Mouse (Mus musculus) liver, embryonic 14.5 days (tissue): ENCODE data around the gene Nomo1. TPM values are rescaled to one million over a fixed set of nuclear protein-coding genes. Genes with fewer than 3 reads are reported as not detected.

Source experiments
- ATAC-seq: fragments of 200-750 bp; cut with Nextera tagmentation; 2 replicates; pipeline ENCODE4 v1.8.0; 2017; ENCODE audit warnings: moderate number of reproducible peaks, mild to moderate bottlenecking, moderate library complexity; ENCODE audit not compliant: insufficient read depth
- DNase-seq, 3 experiments: peaks; one replicate each; pipeline ENCODE4 v3.0.0-alpha.2; 2012 to 2013; ENCODE audit warnings: low read depth in 3 of 3, low spot score in 3 of 3
- H3K27ac ChIP-seq: fragments of 300-500 bp; sonication (generic); 2 replicates; pipeline ENCODE4 v1.5.1; 2014; ENCODE audit warnings: moderate library complexity, mild to moderate bottlenecking, control low read depth, inconsistent platforms
- H3K27me3 ChIP-seq: fragments of 300-500 bp; sonication (generic); 2 replicates; pipeline ENCODE4 v1.6.1; 2014; ENCODE audit warnings: mild to moderate bottlenecking, low read length, moderate library complexity; ENCODE audit not compliant: control insufficient read depth, insufficient read depth
- H3K36me3 ChIP-seq: fragments of 300-500 bp; sonication (generic); replicated peaks from 2 replicates; pipeline ENCODE4 v1.6.1; 2014; ENCODE audit warnings: low read depth; ENCODE audit not compliant: control insufficient read depth, insufficient read depth
- H3K4me1 ChIP-seq, 2 experiments: fragments of 200-500 bp in 1 of 2; fragments of 300-500 bp in 1 of 2; sonication (generic) in 1 of 2; replicated peaks; 2 replicates each; pipeline ENCODE4 v1.6.1; 2012 to 2014; ENCODE audit warnings: antibody characterized with exemption in 1 of 2, inconsistent platforms in 1 of 2, low read length in 1 of 2; ENCODE audit not compliant: control insufficient read depth in 2 of 2, insufficient read depth in 2 of 2
- H3K4me2 ChIP-seq: fragments of 300-500 bp; sonication (generic); 2 replicates; pipeline ENCODE4 v1.6.1; 2014; ENCODE audit warnings: low read depth, mild to moderate bottlenecking, control low read depth, moderate library complexity
- H3K4me3 ChIP-seq, 2 experiments: fragments of 200-500 bp in 1 of 2; fragments of 300-500 bp in 1 of 2; sonication (generic) in 1 of 2; 2 replicates each; pipeline ENCODE4 v1.5.1; 2012 to 2014; ENCODE audit warnings: low read depth in 2 of 2, low read length in 2 of 2, mild to moderate bottlenecking in 2 of 2, control low read depth in 1 of 2, inconsistent platforms in 1 of 2, moderate library complexity in 1 of 2; ENCODE audit not compliant: insufficient read depth in 1 of 2
- H3K9ac ChIP-seq: fragments of 300-500 bp; sonication (generic); replicated peaks from 2 replicates; pipeline ENCODE4 v1.6.1; 2014; ENCODE audit warnings: mild to moderate bottlenecking, control low read depth, moderate library complexity
- H3K9me3 ChIP-seq: fragments of 300-500 bp; sonication (generic); 2 replicates; pipeline ENCODE4 v1.6.1; 2016; ENCODE audit warnings: low read length, mixed read lengths; ENCODE audit not compliant: control insufficient read depth
- CTCF ChIP-seq: IDR thresholded peaks from 2 replicates; pipeline ENCODE4 v1.5.1; 2016; ENCODE audit warnings: antibody characterized with exemption, low read depth, control low read depth
- EP300 ChIP-seq: IDR thresholded peaks from 2 replicates; pipeline ENCODE4 v1.6.1; 2016; ENCODE audit warnings: antibody characterized with exemption, low read depth
- WGBS: fragments of 180-500 bp; shearing (Covaris S2); extraction: QIAGEN DNeasy Blood & Tissue Kit; methylation state at CpG from one replicate; pipeline ENCODE4 v1.1.7; 2014; ENCODE audit not compliant: insufficient replicate concordance; 5-methylcytosine and 5-hydroxymethylcytosine counted together
- polyA plus RNA-seq, 2 experiments: library from polyadenylated mRNA; depleted of rRNA in 1 of 2; stranded (reverse) in 1 of 2; unstranded in 1 of 2; fragments of >200 nt; fragmentation: Nextera tagmentation in 1 of 2; extraction: Ambion mirVana in 1 of 2; gene quantifications; 2 replicates each; pipeline versions ENCODE4 v1.2.1 to v1.2.3; 2012 to 2014

Gene Nomo1
- polyA plus RNA-seq, 2 experiments: 12.9 to 17.0 TPM

GRCm38 (mm10) chr7:46111212-46111817 is 77.8 kb downstream of the Nomo1 start:
- H3K36me3 ChIP-seq: no peaks in the 10 kb centered on the region
- no peaks in the 10 kb centered on the region for H3K27me3 ChIP-seq
- H3K27ac ChIP-seq: no peak overlapping the region
- no peak overlapping the region for H3K9ac ChIP-seq
- H3K4me3 ChIP-seq: no peak overlapping the region
- H3K4me1 ChIP-seq: no peaks in the 10 kb centered on the region
- H3K9me3 ChIP-seq: no peaks in the 10 kb centered on the region
- H3K4me2 ChIP-seq: no peak overlapping the region
- ATAC-seq: no peak
- no peak for DNase-seq
- TF ChIP-seq EP300 (no peak), CTCF (no peak)
- 67% methylated on average over 15 of the region's 15 CpGs for WGBS

- 47% methylated on average over 6 of the region's 6 CpGs for WGBS
- no peak for DNase-seq
- TF ChIP-seq CTCF: no peak
- TF ChIP-seq EP300: no peak
- Histone ChIP-seq H3K4me2 (no peak overlapping the region), H3K27me3 (no peaks in the 10 kb centered on the region), H3K36me3 (no peaks in the 10 kb centered on the region), H3K4me3 (no peak overlapping the region), H3K4me1 (no peaks in the 10 kb centered on the region), H3K9ac (no peak overlapping the region), H3K27ac (no peak overlapping the region), H3K9me3 (no peaks in the 10 kb centered on the region)
- no peak for ATAC-seq
Observed at GRCm38 (mm10) chr7:46111938-46112337, 78.4 kb downstream of the Nomo1 start.

DNA sequence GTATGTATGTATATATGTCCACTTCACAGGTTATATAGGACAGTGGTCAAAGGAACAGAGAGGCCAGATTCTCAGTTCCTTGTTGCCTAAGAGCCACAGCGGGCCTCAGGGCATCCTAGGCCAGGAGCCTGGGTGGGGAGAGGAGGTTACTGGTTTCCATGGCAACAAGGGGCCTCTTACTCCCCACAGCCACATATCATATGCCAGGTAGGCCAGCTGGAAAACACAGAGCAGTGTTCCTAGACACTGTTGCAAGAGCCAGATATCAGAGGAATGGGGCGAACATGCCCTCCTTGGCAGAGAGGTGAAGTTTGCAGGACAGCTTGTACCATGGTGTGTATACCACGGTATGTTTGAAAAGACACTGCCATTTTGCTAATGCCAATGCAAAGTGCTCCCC is 79.9 kb downstream of the Nomo1 start:
- no peak for TF ChIP-seq EP300
- TF ChIP-seq CTCF: no peak
- no peak for ATAC-seq

DNA sequence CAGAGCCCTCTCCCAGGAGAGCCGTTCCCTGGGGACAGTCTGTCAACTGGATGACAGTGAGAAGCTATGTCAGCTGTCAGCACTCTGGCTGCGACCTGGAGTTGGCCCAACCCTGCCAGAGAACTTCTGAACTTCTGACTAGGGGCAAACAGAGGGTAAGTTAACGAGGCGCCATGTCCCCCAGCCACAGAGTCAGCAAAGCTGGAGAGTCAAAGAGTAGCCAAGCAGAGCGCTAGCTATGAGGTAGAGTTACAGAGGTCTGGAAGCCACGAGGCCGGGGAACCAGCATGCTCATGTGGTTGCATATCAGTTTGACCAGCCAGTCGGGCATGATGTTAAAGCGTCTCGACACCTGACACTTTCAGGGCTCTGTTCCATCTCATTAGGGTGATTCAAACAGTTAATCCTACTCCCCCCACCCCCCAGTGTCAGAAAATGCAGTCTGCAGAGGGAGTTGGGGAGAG is 82.7 kb downstream of the Nomo1 start:
- ATAC-seq: no peak
- Histone ChIP-seq H3K4me2 (no peak overlapping the region), H3K4me1 (no peaks in the 10 kb centered on the region), H3K4me3 (no peak overlapping the region), H3K36me3 (no peaks in the 10 kb centered on the region), H3K9me3 (no peaks in the 10 kb centered on the region), H3K9ac (no peak overlapping the region), H3K27me3 (no peaks in the 10 kb centered on the region), H3K27ac (no peak overlapping the region)
- TF ChIP-seq EP300 (no peak), CTCF (no peak)
- no peak for DNase-seq
- WGBS: 38% methylated on average over 10 of the region's 10 CpGs

More for the DNA sequence above, 79.9 kb downstream of the Nomo1 start:
- Histone ChIP-seq H3K4me3 (no peak overlapping the region), H3K9me3 (no peaks in the 10 kb centered on the region), H3K9ac (no peak overlapping the region), H3K27ac (no peak overlapping the region), H3K27me3 (no peaks in the 10 kb centered on the region), H3K4me1 (no peaks in the 10 kb centered on the region), H3K36me3 (no peaks in the 10 kb centered on the region), H3K4me2 (no peak overlapping the region)
- no peak for DNase-seq
- WGBS: 65% methylated on average over 3 of the region's 3 CpGs

DNA sequence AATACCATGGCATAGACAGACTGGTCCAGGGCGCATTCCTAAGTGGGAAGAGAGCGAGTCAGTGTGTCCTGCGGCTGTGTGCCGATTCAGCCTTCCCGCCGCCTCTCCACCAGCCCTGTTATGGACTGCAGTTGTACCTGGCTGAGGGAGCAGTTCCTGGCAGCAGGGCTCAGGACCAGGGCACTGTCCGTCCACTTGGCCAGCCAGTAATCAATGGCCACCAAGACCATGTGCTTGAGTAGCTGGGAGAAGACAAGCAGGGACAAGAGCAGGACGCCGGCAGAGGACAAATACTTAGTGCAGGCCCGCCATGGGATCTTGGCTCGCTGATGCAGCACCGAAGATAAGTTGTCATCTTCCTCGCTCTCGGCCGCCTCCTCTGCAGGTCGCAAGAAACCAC is 83.5 kb downstream of the Nomo1 start:
- WGBS: 82% methylated on average over 16 of the region's 16 CpGs
- H3K4me2 ChIP-seq: no peak overlapping the region
- H3K36me3 ChIP-seq: no peaks in the 10 kb centered on the region
- no peaks in the 10 kb centered on the region for H3K4me1 ChIP-seq
- TF ChIP-seq EP300 (no peak), CTCF (no peak)
- ATAC-seq (no peak), DNase-seq (no peak)
- H3K27me3 ChIP-seq: no peaks in the 10 kb centered on the region
- H3K9me3 ChIP-seq: no peaks in the 10 kb centered on the region
- H3K27ac ChIP-seq: no peak overlapping the region
- H3K9ac ChIP-seq: no peak overlapping the region
- H3K4me3 ChIP-seq: no peak overlapping the region
